Mouse (Mus musculus): ENCODE measurements around the gene Tmem161b. TPM values are rescaled to one million over a fixed set of nuclear protein-coding genes. Genes with fewer than 3 reads are reported as not detected.

Gene Tmem161b
- polyA plus RNA-seq, 1 experiment from 2014 or later: 12.5 TPM

DNA sequence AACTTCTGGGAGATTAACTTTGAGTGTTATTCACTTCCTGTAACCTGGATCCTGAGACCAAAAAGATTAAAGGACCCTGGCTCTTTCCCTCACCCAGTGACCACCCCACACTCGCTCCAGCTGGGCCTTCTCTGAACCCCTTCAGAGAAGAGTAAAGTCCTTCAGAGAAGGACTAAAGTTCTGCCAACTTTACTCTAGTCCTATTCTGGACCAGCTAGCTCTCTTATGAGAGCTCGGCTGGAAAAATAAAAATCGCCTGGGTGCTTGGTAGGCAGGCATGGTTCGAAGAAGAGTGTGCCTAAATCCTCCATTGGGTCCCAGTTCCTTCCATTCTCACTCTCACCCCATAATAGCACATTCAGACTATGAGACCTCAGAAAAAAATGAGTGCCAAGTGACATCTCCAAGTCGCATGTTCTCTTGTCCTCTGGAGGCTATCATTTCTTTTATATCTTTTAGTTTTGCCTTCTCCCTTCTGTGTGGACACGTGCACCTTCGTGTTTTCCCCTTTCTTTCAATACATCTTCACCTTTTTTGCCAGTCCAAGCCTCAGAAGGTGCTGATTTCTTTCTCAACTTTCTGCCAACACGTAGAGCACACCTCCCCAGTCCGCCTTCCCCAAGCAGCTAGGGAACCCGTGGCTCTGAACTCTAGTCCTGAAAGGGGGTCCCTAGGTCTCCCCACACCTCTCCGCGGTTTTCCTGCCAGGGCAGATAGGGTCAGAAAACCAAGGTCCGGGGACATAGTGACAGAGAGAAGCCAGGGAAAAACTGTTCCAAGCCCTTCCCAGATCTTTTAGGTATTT, 121.8 kb downstream of the Tmem161b start:
- WGBS: 7% methylated on average over 13 of the region's 13 CpGs
- H3K9me3 ChIP-seq (ENCODE audit: low read length): no peaks in the 10 kb centered on the region
- no peak for TF ChIP-seq CTCF (IDR thresholded peaks at IDR 0.05)
- no peak for TF ChIP-seq EP300 (IDR thresholded peaks at IDR 0.05)
- no peak overlapping the region for H3K9ac ChIP-seq (replicated peaks; ENCODE audit: low read depth)
- ATAC-seq (no peak), DNase-seq (ENCODE audit: low spot score) (no peak)
- H3K4me1 ChIP-seq (ENCODE audit: insufficient read depth, low read depth, low read length): peaks cover 8% of the 10 kb centered on the region; the same call in 1 of the 2 replicates
- no peak overlapping the region for H3K27ac ChIP-seq (ENCODE audit: low read length)
- H3K36me3 ChIP-seq (ENCODE audit: insufficient read depth, low read length): no peaks in the 10 kb centered on the region
- peaks cover 33% of the 10 kb centered on the region for H3K27me3 ChIP-seq (replicated peaks; ENCODE audit: insufficient read depth, low read length)
- H3K4me2 ChIP-seq (replicated peaks; ENCODE audit: low read depth, low read length): no peak overlapping the region
- no peak overlapping the region for H3K4me3 ChIP-seq (ENCODE audit: low read depth, low read length)

DNA sequence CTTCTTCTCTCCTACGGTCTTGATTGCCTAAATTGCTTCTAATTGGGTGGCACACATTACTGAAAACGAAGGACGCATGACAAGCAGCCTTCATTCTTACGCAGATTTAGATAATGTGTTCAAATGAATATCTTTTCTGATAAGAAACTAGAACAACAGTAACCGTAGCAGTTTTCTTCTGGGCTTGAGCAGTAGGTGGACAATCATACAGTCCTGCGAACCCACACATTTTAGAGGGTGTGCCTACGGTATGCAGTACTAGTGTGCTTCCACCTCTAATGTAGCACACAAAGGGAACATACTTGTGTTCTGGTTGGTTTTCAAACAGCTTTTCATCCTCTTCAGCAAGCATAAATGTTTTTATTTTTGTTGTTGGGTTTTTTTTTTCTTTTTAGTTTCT, 122.6 kb downstream of the Tmem161b start:
- H3K4me3 ChIP-seq (ENCODE audit: low read depth, low read length): no peak overlapping the region
- peaks cover 33% of the 10 kb centered on the region for H3K27me3 ChIP-seq (replicated peaks; ENCODE audit: insufficient read depth, low read length)
- no peak for ATAC-seq
- no peak for DNase-seq (ENCODE audit: low spot score)
- no peak for TF ChIP-seq CTCF (IDR thresholded peaks at IDR 0.05)
- TF ChIP-seq EP300 (IDR thresholded peaks at IDR 0.05): no peak
- H3K4me2 ChIP-seq (replicated peaks; ENCODE audit: low read depth, low read length): no peak overlapping the region
- no peak overlapping the region for H3K27ac ChIP-seq (ENCODE audit: low read length)
- no peak overlapping the region for H3K9ac ChIP-seq (replicated peaks; ENCODE audit: low read depth)
- H3K4me1 ChIP-seq (ENCODE audit: insufficient read depth, low read depth, low read length): peaks cover 8% of the 10 kb centered on the region; the same call in 1 of the 2 replicates
- no peaks in the 10 kb centered on the region for H3K9me3 ChIP-seq (ENCODE audit: low read length)
- WGBS: 12% methylated on average over 7 of the region's 7 CpGs
- H3K36me3 ChIP-seq (ENCODE audit: insufficient read depth, low read length): no peaks in the 10 kb centered on the region

DNA sequence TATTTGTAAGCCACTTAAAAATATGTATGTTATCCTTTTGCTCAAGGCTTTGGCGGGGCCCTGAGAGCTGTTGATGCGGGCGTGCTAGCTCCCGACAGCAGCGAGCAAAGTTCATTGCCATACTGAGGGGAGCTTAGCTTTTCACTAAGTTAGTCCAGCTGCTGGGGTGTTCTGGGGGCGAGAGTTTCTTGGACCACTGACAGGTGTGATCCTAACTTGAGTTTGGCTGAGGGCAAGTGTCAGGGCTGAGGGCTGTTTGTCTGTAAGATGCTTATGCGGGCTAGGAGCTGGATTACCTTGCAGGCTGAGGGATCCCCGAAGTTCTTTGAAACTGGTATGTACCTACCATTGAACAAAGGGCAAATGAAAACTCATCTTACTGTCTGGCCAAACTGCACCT, 123.0 kb downstream of the Tmem161b start:
- Histone ChIP-seq H3K4me1 (ENCODE audit: insufficient read depth, low read depth, low read length) (peaks cover 8% of the 10 kb centered on the region; the same call in 1 of the 2 replicates), H3K36me3 (ENCODE audit: insufficient read depth, low read length) (no peaks in the 10 kb centered on the region), H3K27ac (ENCODE audit: low read length) (no peak overlapping the region), H3K27me3 (replicated peaks; ENCODE audit: insufficient read depth, low read length) (peaks cover 33% of the 10 kb centered on the region), H3K4me2 (replicated peaks; ENCODE audit: low read depth, low read length) (no peak overlapping the region), H3K9me3 (ENCODE audit: low read length) (no peaks in the 10 kb centered on the region), H3K4me3 (ENCODE audit: low read depth, low read length) (no peak overlapping the region), H3K9ac (replicated peaks; ENCODE audit: low read depth) (no peak overlapping the region)
- TF ChIP-seq CTCF (IDR thresholded peaks at IDR 0.05) (no peak), EP300 (IDR thresholded peaks at IDR 0.05) (no peak)
- WGBS: 4% methylated on average over 8 of the region's 8 CpGs
- DNase-seq (ENCODE audit: low spot score) (no peak), ATAC-seq (no peak)

Small RNAs within 50 kb of the gene (microRNA-seq; reads per million reads assigned to microRNA genes)
- gene Gm24331: not detected
